Mouse (Mus musculus) spleen, adult 2 months (tissue): ENCODE data around the gene Zfp119a. TPM values are rescaled to one million over a fixed set of nuclear protein-coding genes. Genes with fewer than 3 reads are reported as not detected.
"Not testable (repeated sequence)": the region's sequence is repeated elsewhere in the genome, so short reads cannot be mapped to it uniquely, and the experiment has no call there.

Experiments used
- DNase-seq, 2 experiments: peaks; one replicate each; pipeline versions ENCODE4 v3.0.0 to v3.0.0-alpha.2; 2012 to 2021; ENCODE audit warnings: low spot score in 2 of 2, low read depth in 1 of 2
- H3K27ac ChIP-seq: fragments of 200-500 bp; 2 replicates; pipeline ENCODE4 v1.5.1; 2012; ENCODE audit warnings: low read length, inconsistent platforms; ENCODE audit not compliant: insufficient read depth
- H3K27me3 ChIP-seq: fragments of 200-500 bp; 2 replicates; pipeline ENCODE4 v1.6.1; 2012; ENCODE audit warnings: mild to moderate bottlenecking, moderate library complexity, low read length, inconsistent platforms; ENCODE audit not compliant: control insufficient read depth, insufficient read depth
- H3K36me3 ChIP-seq: fragments of 200-500 bp; 2 replicates; pipeline ENCODE4 v1.6.1; 2012; ENCODE audit warnings: mild to moderate bottlenecking, low read length, inconsistent platforms; ENCODE audit not compliant: control insufficient read depth, insufficient read depth
- H3K4me1 ChIP-seq: fragments of 200-500 bp; 2 replicates; pipeline ENCODE4 v1.6.1; 2011; ENCODE audit warnings: inconsistent platforms; ENCODE audit not compliant: control insufficient read depth, insufficient read depth, insufficient read length
- H3K4me3 ChIP-seq: fragments of 200-500 bp; 2 replicates; pipeline ENCODE4 v1.5.1; 2011; ENCODE audit warnings: mild to moderate bottlenecking, inconsistent platforms; ENCODE audit not compliant: insufficient read depth, insufficient read length; ENCODE audit errors: extremely low read depth
- CTCF ChIP-seq: fragments of 200-500 bp; IDR thresholded peaks from 2 replicates; pipeline ENCODE4 v1.5.1; 2011; ENCODE audit warnings: mild to moderate bottlenecking, inconsistent platforms; ENCODE audit not compliant: insufficient read depth, insufficient read length, insufficient replicate concordance; ENCODE audit errors: extremely low read depth
- POLR2A ChIP-seq: fragments of 200-500 bp; IDR thresholded peaks from 2 replicates; pipeline ENCODE4 v1.6.1; 2011; ENCODE audit warnings: low read depth, low read length, inconsistent platforms
- WGBS: fragments of 180-500 bp; shearing (Covaris S2); methylation state at CpG from one replicate; pipeline ENCODE4 v1.1.7; 2018; 5-methylcytosine and 5-hydroxymethylcytosine counted together
- polyA plus RNA-seq: library from polyadenylated mRNA; depleted of rRNA; stranded (reverse); fragments of >200 nt; gene quantifications from 2 replicates; pipeline ENCODE4 v1.2.3, GENCODE M21; 2012; rRNA removed

Zfp119a gene
- polyA plus RNA-seq, 1 experiment: 0.18 TPM

GRCm38 (mm10) chr17:55883631-55884030, 4.9 kb upstream of the Zfp119a start:
- H3K36me3 ChIP-seq: no peaks in the 10 kb centered on the region
- H3K4me1 ChIP-seq: no peaks in the 10 kb centered on the region; the same call in 1 of the 2 replicates
- H3K27me3 ChIP-seq: 0 out of 2 replicates have a peak, but pooled peaks cover 1% of the 10 kb centered on the region
- no peak for DNase-seq
- H3K4me3 ChIP-seq: no peak overlapping the region
- WGBS: 48% methylated on average over 2 of the region's 2 CpGs
- H3K27ac ChIP-seq: no peak overlapping the region
- no peak for TF ChIP-seq CTCF
- TF ChIP-seq POLR2A: no peak

- under 1% methylated on average over 7 of the region's 8 CpGs for WGBS
- not testable (repeated sequence) for H3K4me1 ChIP-seq, H3K36me3 ChIP-seq, H3K27me3 ChIP-seq
- peak in 1 of 2 experiments; percentile 11 for DNase-seq
- Histone ChIP-seq H3K4me3 (peak overlapping the region; percentile 58), H3K27ac (peak overlapping the region; percentile 70)
These were observed 471 bp downstream of the Zfp119a start for GRCm38 (mm10) chr17:55878282-55878635.

- H3K36me3 ChIP-seq: no peaks in the 10 kb centered on the region
- TF ChIP-seq POLR2A (no peak), CTCF (no peak)
- H3K27me3 ChIP-seq: no peaks in the 10 kb centered on the region
- H3K27ac ChIP-seq: no peak overlapping the region
- no peak overlapping the region for H3K4me3 ChIP-seq
- H3K4me1 ChIP-seq: no peaks in the 10 kb centered on the region; the same call in 1 of the 2 replicates
- 83% methylated on average over 4 of the region's 4 CpGs for WGBS
- DNase-seq: no peak
These were observed 1.5 kb downstream of the Zfp119a start for GRCm38 (mm10) chr17:55877184-55877583.

GRCm38 (mm10) chr17:55843067-55843466, 35.7 kb downstream of the Zfp119a start:
- Histone ChIP-seq H3K4me3 (no peak overlapping the region), H3K27ac (no peak overlapping the region), H3K4me1 (no peaks in the 10 kb centered on the region), H3K27me3 (no peaks in the 10 kb centered on the region), H3K36me3 (no peaks in the 10 kb centered on the region)
- TF ChIP-seq POLR2A (no peak), CTCF (no peak)
- 50% methylated on average over 4 of the region's 4 CpGs for WGBS
- DNase-seq: no peak

- Histone ChIP-seq H3K4me1 (no peaks in the 10 kb centered on the region), H3K4me3 (no peak overlapping the region), H3K27ac (no peak overlapping the region), H3K27me3 (no peaks in the 10 kb centered on the region), H3K36me3 (no peaks in the 10 kb centered on the region)
- DNase-seq: no peak
- 79% methylated on average over 1 of the region's 1 CpGs for WGBS
- TF ChIP-seq CTCF: no peak
- TF ChIP-seq POLR2A: no peak
These were observed 57.2 kb downstream of the Zfp119a start for GRCm38 (mm10) chr17:55821566-55821965.

- DNase-seq: no peak
- Histone ChIP-seq H3K27ac (no peak overlapping the region), H3K36me3 (no peaks in the 10 kb centered on the region), H3K4me3 (no peak overlapping the region), H3K27me3 (no peaks in the 10 kb centered on the region), H3K4me1 (no peaks in the 10 kb centered on the region)
- TF ChIP-seq CTCF (no peak), POLR2A (no peak)
- WGBS: 91% methylated on average over 4 of the region's 4 CpGs
These were observed 61.9 kb downstream of the Zfp119a start for GRCm38 (mm10) chr17:55816853-55817252.

Other genes starting within 250 kb of the Zfp119a start
- gene Pot1b, start 166.3 kb downstream of the Zfp119a start, polyA plus RNA-seq: 3.9 and 5.6 TPM in 2 replicates
- 14.1 and 14.9 TPM in 2 replicates for gene Adgre4, start 128.9 kb downstream of the Zfp119a start, polyA plus RNA-seq
- 0.88 and 0.96 TPM in 2 replicates for gene Zfp959, start 13.2 kb upstream of the Zfp119a start, polyA plus RNA-seq
- gene Zfp119b, start 70.6 kb upstream of the Zfp119a start, polyA plus RNA-seq: 0.25 and 0.27 TPM in 2 replicates
- gene Ebi3, start 73.7 kb upstream of the Zfp119a start, polyA plus RNA-seq: 36.3 and 44.8 TPM in 2 replicates
- 8.2 and 10.5 TPM in 2 replicates for gene Yju2, start 80.2 kb upstream of the Zfp119a start, polyA plus RNA-seq
- 1.9 and 2.2 TPM in 2 replicates for gene Shd, start 91.5 kb upstream of the Zfp119a start, polyA plus RNA-seq
- gene Fsd1, start 107.6 kb upstream of the Zfp119a start, polyA plus RNA-seq: 0.06 and 0.07 TPM in 2 replicates
- 9.1 and 12.0 TPM in 2 replicates for gene Stap2, start 126.7 kb upstream of the Zfp119a start, polyA plus RNA-seq
- 76.7 and 135 TPM in 2 replicates for gene Mpnd, start 126.8 kb upstream of the Zfp119a start, polyA plus RNA-seq
- gene Sh3gl1, start 157.7 kb upstream of the Zfp119a start, polyA plus RNA-seq: 72.3 and 80.8 TPM in 2 replicates
- gene Chaf1a, start 161.5 kb upstream of the Zfp119a start, polyA plus RNA-seq: 2.8 and 4.3 TPM in 2 replicates
- gene Ubxn6, start 196.1 kb upstream of the Zfp119a start, polyA plus RNA-seq: 45.3 and 56.4 TPM in 2 replicates
- 42.3 and 52.3 TPM in 2 replicates for gene Hdgfl2, start 200.7 kb upstream of the Zfp119a start, polyA plus RNA-seq
- gene Plin4, start 230.9 kb upstream of the Zfp119a start, polyA plus RNA-seq: 2.3 and 3.0 TPM in 2 replicates
- 0.30 and 0.36 TPM in 2 replicates for gene Plin5, start 238.7 kb upstream of the Zfp119a start, polyA plus RNA-seq
- 56.0 and 79.2 TPM in 2 replicates for gene Lrg1, start 243.1 kb upstream of the Zfp119a start, polyA plus RNA-seq